Mouse (Mus musculus) myocyte (in vitro differentiated cells): ENCODE data around the gene Cacnb2.

Source experiments
- E2F4 ChIP-seq: IDR thresholded peaks from one replicate; pipeline ENCODE4 v1.6.1; 2011; ENCODE audit warnings: mild to moderate bottlenecking, control low read depth, moderate library complexity; ENCODE audit not compliant: insufficient read depth
- MAX ChIP-seq: IDR thresholded peaks from one replicate; pipeline ENCODE4 v1.6.1; 2011; ENCODE audit warnings: low read depth, mild to moderate bottlenecking, control low read depth
- MYOG ChIP-seq, 3 experiments: IDR thresholded peaks; one replicate each; pipeline ENCODE4 v1.6.1; 2011; ENCODE audit warnings: control low read depth in 2 of 3, low read depth in 2 of 3, mild to moderate bottlenecking in 2 of 3; ENCODE audit not compliant: insufficient read length in 2 of 3, control insufficient read depth in 1 of 3, insufficient read depth in 1 of 3
- POLR2A ChIP-seq: IDR thresholded peaks from one replicate; pipeline ENCODE4 v1.6.1; 2011; ENCODE audit warnings: low read depth, mild to moderate bottlenecking, control low read depth, moderate library complexity; ENCODE audit not compliant: insufficient read length
- POLR2AphosphoS2 ChIP-seq: IDR thresholded peaks from one replicate; pipeline ENCODE4 v1.6.1; 2011; ENCODE audit warnings: low read depth, control low read depth; ENCODE audit not compliant: insufficient read length
- REST ChIP-seq: IDR thresholded peaks from one replicate; pipeline ENCODE4 v1.6.1; 2011; ENCODE audit warnings: mild to moderate bottlenecking, control low read depth, moderate library complexity; ENCODE audit not compliant: insufficient read depth, insufficient read length
- TCF12 ChIP-seq: IDR thresholded peaks from one replicate; pipeline ENCODE4 v1.6.1; 2011; ENCODE audit warnings: mild to moderate bottlenecking, control low read depth; ENCODE audit not compliant: poor library complexity, insufficient read depth, severe bottlenecking
- TCF3 ChIP-seq: IDR thresholded peaks from one replicate; pipeline ENCODE4 v1.6.1; 2011; ENCODE audit warnings: low read depth, control low read depth; ENCODE audit not compliant: insufficient read length
- USF1 ChIP-seq: IDR thresholded peaks from one replicate; pipeline ENCODE4 v1.6.1; 2011; ENCODE audit warnings: low read depth, mild to moderate bottlenecking, control low read depth, moderate library complexity

DNA sequence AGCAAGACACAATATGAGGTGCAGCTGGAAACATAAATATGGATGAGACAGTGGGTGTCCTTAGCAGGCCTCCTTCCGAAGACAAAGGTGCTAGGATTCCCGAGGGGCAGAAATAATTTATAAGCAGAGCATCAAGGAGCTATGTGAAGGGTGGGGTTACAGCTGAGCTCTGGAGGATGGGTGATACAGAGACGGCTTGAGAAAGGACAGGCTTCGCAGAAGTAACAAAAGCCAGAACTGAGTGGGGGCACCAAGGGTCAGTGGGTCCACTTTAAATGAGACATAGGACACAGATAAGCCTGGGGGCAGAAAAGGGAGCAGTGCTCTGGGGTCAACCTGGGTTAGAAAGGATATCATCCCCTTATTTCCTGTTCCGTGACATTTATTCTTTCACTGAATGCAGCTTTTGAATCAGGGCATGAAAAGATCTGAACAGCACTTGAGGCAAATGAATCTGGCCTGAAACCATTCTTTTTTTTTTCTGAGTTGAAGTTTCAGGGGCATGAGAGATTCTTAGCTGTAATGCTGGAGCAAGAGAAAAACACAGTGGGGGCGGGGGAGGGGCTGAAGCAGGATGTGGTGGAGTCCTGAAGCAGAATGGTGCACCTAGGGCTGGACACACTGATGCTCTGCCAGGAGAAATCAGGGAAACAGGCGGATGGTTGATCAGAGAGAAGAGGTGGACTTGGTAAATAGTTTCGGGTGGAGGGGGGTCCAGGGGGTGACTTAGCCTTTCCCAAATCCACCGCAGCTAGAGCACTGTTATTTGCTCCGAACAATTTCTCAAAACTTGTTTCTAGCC is 304.4 kb downstream of the Cacnb2 start:
- TF ChIP-seq TCF12 = no peak
- no peak for TF ChIP-seq POLR2A
- TF ChIP-seq E2F4 = no peak
- TF ChIP-seq REST = no peak
- TF ChIP-seq USF1 = no peak
- no peak for TF ChIP-seq MAX
- TF ChIP-seq POLR2AphosphoS2 = no peak
- TF ChIP-seq TCF3 = no peak
- TF ChIP-seq MYOG (IDR thresholded peaks at IDR 0.05; ENCODE audit: control insufficient read depth in 1 of 3, insufficient read depth in 1 of 3, insufficient read length in 2 of 3, low read depth in 2 of 3) = no peak
